Mouse (Mus musculus) erythroblast, embryonic 14.5 days (primary cell): ENCODE results near the gene Rnf11.

Experiments used
- GATA1 ChIP-seq: IDR thresholded peaks from 2 replicates; pipeline ENCODE4 v1.6.1; 2012; ENCODE audit warnings: low read length, inconsistent platforms, mixed read lengths
- TAL1 ChIP-seq: IDR thresholded peaks from 3 replicates; pipeline ENCODE4 v1.6.1; 2012; ENCODE audit warnings: low read length, inconsistent platforms, mixed read lengths

GRCm38 (mm10) chr4:109430250-109430649, 54.3 kb downstream of the Rnf11 start:
- no peak for TF ChIP-seq GATA1
- no peak for TF ChIP-seq TAL1
